Mouse (Mus musculus) gastrocnemius, postnatal 36 days (tissue): ENCODE data around the gene Usp48. TPM values are rescaled to one million over a fixed set of nuclear protein-coding genes. Genes with fewer than 3 reads are reported as not detected.
A peak's percentile ranks its signal among the peaks of the same experiment; 100 is the strongest.

Source experiments
- DNase-seq, 2 experiments: peaks; one replicate each; pipeline ENCODE4 v3.0.0; 2022
- intact Hi-C: fragments of 180-260 bp; cut with DNase I; formaldehyde crosslinking; loops from one replicate; pipeline ENCODE4 v1.15.1; 2025
- total RNA-seq, 2 experiments: library from RNA; stranded (reverse); gene quantifications; 2 replicates each; pipeline ENCODE4 v1.2.3; 2021

Usp48 gene
- total RNA-seq, 2 experiments from 2014 or later, result 23.3 to 25.9 TPM

DNA sequence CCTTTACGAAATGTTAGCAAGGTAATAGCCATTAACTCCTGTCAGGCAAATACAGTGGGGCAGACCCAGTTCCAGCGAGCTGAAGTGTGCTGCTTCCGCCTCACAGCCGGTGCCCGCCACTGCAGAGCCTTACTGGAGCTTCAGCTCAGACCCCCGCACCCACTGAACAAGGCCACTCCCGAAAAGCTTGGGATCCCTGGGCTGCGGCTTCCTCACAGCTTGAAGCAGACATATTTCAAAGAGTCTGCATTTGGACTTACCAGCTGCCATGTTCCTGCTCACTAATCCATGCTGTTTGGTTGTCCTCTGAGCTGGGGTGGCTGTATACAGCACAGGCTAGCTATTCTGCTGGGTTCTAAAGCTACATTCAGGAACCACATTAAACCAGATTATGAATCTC lies 64.1 kb downstream of the Usp48 start:
- DNase-seq, result no peak
- intact Hi-C loops, result no loop called here

DNA sequence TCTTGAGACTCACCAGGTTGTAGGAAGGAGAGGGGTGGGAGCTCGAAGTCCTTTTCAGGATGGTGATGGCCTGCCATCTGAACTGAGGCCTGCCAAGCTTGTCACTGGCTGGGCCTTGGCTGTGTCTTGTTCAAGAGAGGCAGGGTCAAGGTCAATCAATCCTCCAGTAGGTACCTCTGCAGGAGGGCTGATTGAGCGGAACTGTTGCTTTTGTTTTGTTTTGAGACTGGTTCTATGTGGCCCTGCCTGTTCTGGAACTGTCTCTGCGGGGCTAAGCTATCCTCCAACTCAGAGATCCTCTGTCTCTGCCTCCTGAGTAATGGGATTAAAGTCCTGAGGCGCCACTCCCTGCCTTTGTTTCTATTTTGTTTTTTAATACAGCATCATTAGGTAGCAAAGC lies 66.0 kb downstream of the Usp48 start:
- no peak for DNase-seq
- intact Hi-C loops, result no loop called here

DNA sequence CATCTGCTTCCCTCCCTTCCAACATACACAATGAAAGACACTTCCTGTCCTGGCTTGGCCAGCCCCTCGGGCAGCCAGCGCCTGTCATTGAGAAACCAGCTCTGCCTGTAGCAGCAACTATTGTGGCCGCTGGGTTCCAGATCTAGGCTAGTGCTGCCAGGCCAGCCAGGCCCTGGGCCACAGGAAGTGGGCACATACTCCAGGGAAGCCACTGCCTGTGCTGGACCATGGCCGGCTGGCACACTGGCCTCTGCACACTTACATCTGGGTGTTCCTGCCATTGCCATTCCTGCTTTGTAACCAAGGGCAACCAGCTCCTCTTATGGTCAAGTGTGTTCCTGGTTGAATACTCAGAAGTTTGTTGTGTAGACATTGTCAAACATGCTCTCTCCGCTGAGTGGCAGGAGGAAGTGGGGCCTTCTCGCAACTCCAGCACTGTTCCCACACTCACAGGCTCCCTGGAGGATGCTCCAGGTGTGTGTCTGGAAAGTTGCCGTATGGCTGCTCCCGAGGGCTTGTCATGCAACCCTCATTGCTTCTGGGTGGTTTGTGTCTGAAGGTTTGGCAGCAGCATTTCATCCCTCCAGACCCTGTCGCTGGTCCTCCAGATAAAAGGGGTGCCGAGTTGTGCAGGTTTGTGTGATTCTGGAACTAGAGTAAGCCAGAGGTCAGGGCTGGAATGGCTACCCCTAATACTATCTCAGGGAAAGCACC lies 67.0 kb downstream of the Usp48 start:
- intact Hi-C loops, result no loop called here
- no peak for DNase-seq

DNA sequence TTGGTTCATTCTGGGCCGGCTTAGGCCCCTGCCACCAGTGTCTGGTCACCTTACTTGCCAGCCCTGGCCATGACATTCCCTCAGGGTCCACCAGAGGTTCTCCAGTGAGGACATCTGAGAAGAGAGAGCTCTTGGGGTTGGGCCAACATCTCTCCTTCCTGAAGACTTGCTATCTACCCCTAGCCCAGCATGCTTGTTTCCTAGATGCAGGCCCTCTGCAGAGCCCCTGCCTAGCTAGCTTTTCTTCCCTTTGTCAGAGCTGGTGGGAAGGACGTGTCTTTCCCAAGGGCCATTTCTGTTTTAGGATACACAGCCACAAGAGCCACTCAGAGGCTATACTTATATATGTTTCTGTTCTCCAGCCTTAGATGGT lies 67.5 kb downstream of the Usp48 start:
- DNase-seq, result no peak
- intact Hi-C loops, result no loop called here

DNA sequence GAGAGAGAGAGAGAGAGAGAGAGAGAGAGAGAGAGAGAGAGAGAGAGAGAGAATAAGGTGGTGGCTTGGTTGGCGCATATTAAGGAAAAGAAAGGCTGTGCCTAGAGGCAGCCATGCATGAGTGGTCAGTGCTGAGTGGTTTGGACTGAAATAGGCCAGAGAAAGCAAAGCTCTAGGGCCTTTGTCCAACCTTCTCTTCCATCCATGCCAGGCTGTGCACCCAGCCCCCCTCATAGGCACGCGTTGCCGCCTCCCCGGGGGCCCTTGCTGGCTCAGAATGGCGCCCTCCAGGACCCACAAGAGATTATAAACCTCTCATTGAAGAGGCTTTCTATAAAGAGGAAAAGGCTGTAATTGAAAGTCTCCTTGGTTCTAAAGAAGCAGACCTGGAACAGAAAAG lies 68.0 kb downstream of the Usp48 start:
- intact Hi-C loops, result no loop called here
- no peak for DNase-seq

DNA sequence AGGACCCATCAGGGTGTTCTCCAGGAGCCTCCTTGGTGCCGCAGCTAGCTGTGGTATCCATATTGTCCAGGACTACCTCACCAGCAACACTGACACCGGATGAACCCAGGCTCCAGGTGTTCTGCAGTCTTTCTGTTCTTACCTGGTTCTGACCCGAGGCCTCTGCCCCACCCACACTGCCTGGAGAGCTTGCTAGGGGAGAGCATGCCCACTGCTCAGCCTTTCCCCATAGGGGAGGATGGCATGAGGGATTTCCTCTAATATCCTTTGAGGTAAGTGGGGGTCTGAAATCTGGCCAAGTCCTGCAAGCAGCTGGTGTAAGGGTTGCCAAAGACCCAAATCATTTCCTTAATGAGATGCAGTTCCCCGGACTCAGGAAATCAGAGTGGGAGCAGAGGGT lies 69.9 kb downstream of the Usp48 start:
- intact Hi-C loops, result no loop called here

DNA sequence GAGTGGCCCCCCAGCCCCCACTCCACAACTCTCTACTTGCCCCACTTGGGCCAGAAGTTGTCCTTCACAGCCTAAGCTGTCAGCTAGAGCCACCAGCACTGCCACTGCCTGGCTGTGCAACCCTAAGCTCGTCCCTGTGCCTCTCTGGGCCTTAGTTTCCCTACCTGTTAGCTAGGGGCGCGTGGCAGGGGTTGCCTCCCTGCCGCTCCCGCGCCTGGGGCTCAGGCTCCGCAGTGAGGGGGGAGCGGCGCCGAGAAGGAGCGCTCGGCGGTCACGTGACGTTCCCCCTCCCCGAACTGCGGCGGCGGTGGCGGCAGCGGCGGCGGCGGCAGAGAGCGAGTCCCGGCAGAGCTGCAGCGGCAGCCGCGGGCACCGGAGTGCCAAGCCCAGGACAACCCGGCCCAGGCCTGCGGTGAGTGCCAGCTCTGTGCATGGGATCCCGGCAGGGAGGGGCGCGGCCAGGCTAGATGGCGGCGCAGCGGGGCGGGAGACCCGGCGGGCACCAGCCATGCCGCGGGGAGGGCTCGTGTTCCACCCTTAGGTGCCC lies 71.0 kb downstream of the Usp48 start, which contains the start of gene Rap1gap:
TSS of gene Rap1gap (plus strand) at position 294 of the 547 bp plus-strand sequence.
- no peak for DNase-seq
- intact Hi-C loops, result no loop called here

More for the DNA sequence above, 69.9 kb downstream of the Usp48 start:
- DNase-seq, result no peak

DNA sequence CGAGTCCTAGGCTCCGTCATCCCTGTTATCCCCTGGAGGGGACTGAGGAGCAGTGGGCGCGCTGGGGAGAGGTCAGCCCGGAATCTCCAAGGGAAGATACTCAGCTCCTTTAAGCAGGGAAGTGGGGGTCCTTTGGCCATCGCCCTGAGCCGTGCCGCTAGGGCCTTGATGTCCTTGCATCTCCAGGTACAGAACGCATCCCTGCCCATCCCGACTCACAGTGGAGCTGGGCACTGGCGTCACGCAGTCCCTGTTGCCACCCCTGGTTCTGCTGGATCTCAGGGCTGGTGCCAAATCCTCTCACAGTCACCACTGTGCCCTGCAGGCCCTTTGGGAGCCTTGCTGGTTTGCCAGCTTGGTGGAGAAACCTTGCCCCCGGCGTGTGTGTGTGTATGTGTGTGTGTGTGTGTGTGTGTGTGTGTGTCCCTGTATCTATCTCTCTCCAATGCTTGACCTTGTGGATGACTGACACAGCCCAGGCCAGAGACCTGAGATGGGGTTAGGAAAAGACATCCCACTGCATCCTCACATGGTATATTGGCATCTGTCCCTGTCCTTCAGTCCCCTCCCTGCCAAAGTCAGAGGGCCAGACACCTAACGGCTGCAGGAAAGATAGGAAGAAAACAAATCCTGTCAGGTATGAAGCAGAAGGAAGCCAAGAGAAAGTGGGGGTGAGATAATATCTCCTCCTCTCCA lies 71.6 kb downstream of the Usp48 start:
- intact Hi-C loops, result no loop called here
- no peak for DNase-seq

DNA sequence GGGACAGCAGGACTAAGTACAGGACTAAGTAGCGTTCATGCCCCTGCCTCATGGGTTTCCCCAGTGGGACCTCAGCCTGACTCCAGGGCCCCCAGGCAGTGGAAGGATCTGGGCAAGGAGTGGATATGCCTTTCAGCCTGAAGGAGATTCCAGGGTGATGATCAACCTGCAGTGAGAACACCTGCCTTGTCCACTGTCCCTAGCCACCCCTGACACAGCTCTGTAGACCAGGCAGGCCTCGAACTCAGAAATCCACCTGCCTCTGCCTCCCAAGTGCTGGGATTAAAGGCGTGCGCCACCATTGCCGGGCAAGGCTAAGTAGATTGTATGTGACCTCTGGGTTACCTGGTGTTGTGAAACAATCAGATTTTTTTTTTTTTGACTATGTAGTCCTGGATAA lies 72.2 kb downstream of the Usp48 start:
- DNase-seq, result no peak
- intact Hi-C loops, result no loop called here

DNA sequence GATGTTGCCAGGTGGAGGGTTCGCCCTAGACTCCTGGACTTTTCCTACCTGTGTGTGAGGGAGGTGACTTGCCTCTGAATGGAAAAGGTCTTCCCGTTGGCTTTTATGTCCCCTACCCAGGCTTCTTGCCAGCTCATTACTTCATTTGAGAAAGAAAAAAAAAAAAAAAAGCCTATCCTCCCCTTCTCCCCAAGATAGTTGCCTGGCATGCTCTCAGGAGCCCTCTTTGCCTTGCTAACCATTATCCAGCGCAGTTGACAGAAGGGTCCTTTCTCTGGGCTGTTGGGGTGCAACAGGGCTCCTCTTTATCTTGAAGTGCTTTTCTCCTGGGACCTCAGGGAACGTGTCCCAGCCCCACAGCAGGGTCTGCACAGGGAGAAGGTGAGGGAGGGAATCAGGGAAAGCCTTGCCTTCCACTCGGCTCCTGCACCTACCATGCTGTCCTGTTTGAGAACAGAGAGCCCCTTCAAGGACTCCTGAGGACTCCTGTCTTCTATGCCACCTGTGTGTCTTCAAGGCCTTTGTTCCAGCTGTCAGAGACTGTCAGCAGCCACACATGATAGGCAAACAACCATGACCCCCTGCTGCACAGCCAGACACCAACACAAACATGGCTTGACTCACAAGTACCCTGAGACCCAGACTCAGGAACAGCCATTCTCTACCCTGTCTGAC lies 72.9 kb downstream of the Usp48 start:
- no peak for DNase-seq
- intact Hi-C loops, result no loop called here

DNA sequence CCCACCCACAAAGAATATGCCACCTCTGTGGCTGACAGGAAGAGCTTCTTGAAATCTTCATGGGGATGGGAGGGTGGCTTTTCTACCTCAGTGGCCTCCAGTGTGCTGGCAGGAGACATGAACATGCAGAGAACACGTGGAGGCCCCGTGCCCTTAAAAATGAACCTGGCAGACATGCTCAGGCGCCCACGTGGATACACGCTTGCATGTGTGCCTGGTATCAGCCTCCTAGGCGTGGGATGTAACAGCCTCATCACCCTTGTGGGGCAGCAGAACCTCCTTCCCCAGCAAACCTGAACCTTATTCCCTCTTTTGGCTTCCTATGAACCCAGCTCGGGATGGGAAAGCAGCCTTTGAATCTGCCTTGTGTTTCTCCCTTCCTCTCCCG lies 73.4 kb downstream of the Usp48 start:
- intact Hi-C loops, result no loop called here
- no peak for DNase-seq

DNA sequence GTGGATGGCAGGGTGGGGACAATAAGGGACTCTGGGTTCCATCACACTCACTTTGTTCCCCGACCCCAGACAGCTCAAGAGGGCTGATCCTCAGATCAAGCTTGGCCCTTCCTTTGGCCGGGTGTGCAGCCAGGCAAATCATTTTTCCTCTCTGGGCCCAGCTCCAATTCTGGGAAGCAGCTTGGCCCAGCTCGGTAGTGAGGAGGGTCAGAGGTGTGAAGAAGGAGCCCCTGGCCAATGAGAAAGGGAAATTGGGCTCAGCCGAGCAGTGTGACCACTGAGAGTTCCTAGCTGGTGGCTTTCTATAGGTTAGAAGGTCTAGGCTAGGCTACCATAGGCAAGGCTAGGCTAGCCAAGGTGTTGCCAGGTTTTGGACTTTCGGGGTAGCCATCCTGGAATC lies 74.2 kb downstream of the Usp48 start:
- DNase-seq, result no peak
- intact Hi-C loops, result no loop called here

DNA sequence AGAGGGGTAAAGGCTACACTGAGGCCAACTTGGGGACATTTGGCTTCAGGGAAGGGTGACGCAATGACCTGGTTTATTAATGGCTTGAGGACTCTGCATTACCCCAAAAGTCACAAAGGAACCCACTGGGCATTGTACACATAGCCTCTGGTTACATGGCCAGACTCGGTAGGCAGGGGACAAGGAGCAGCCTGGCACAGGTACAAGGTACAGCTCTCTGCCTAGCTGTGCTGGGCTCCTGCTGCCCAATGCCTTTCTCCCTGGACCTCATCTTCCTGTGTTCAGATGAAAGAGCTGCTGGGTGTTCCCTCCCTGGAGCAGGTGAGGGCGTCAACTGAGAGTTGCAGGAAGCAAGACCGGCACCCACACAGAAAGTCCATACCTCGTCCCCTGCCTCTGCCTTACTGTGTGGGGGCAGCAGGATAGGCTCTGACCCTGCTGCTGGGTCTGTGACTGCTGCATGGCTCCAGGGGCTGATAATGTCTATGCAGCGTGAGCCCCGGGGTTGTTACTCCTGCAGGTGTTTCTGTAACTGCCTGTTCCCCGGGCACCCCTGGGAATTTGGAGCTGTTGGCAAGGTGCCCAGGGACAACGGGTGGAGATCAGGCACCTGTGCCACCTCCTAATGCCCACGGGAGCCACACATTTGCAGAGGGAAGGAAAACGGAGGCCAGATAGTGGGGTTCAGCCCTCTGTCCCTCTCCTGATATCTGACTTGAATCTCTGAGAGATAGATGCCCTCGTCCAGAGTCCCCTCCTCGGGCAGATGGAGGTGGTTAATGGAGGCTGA lies 78.4 kb downstream of the Usp48 start:
- no peak for DNase-seq
- intact Hi-C loops, result no loop called here

DNA sequence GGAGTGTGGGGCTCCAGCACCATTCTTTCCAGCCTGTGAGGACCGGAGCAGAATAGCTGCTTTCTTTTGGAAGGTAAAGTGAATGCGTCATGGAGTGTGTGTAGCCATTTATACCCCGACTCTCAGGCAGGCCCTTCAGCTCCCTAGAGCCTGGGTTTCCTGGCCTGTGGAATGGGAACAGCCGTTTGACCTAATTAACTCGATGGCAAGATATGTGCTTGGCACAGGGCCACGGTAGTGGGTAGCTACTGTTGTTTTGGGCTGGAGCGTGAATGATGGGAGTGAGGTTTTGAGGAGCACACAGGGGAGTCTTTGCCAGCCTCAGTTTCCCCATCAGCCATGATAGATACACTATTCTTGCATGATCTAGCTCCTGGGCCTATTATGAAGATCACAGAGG lies 82.0 kb downstream of the Usp48 start:
- intact Hi-C loops, result loop anchor here (5.0 kb wide), 1 partner anchor 162 kb away; no protein-coding TSS in a partner anchor
- no peak for DNase-seq

DNA sequence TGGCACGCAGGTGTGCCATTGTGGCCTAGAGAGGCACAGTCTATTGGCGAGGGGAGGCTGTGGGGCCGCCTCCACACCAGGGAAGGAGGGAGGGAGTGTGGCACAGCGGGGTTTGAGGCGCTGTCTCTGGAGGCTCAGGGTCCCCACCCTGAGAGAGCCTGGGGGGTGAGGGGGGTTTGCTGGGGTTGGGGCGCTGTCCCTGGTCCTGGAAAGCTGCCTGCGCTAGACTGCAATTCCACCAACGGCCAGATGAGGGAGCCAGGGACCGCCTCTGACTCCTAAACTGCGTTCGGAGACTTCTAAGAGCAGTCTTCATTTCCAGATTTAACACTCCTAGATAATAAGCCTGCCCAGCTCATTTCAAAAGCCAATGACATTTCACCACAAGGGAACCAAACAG lies 82.5 kb downstream of the Usp48 start:
- intact Hi-C loops, result loop anchor here (5.0 kb wide), 1 partner anchor 161 kb away; no protein-coding TSS in a partner anchor

DNA sequence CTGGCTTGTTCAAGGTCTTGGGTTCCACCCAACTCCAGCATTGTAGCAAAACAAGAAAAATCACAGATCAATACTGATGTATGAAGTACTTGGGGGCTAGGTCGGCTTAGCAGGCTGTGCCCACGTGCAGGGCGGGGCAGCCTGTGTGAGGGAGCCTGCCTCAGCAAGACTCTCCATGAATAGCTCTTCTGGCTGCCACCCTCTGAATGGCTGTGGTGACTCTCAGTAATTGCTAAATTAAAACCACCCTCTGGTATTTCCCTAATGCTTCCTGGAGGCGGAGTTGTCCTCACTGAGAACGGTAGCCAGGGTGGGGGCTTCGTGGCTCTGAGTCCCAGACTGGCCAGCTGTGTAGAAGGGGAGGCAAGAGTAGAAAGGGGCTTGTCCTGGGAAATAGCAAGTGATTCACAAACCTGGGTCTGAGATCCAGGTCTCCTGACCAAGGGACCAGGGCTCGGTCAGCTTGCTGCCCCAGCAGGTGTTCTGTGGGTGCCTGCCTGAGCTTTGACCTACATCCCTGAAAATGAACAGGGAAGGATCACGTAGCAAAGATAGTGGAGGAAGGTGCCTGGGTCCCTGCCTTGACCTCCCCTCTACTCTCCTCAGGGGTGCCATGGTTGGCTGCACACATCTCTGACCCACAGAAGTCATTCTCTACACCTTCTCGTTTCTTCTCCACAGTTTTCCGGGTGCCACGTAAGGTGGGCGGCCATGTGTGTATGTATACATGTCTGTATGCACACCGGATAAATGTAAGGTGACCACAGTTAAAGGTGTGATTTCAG lies 83.3 kb downstream of the Usp48 start:
- intact Hi-C loops, result loop anchor here (5.0 kb wide), 1 partner anchor 160 kb away; no protein-coding TSS in a partner anchor
- DNase-seq, result no peak

More for the DNA sequence above, 82.5 kb downstream of the Usp48 start:
- peak; percentile 54 to 69 for DNase-seq

DNA sequence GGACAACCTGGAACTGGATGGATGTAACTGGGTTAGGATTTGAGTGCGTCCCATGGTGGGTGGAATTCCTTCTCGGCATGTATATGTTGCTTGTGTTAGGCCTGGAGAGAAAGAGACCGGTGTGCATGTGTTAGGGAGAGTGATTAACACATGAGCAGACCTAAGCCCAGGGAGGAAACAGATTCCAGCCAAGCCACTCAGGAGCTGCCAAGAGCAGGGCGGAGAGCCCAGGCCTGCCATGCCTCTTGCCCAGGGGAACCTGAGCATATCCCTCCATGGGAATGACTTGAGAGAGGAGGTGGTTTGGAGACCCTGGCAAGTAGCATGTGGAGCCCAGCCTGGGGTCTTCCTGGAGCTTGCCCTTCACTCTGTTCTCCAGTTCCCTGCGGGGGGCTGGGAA lies 84.4 kb downstream of the Usp48 start:
- no peak for DNase-seq
- intact Hi-C loops, result loop anchor here (5.0 kb wide), 1 partner anchor 159 kb away; no protein-coding TSS in a partner anchor

DNA sequence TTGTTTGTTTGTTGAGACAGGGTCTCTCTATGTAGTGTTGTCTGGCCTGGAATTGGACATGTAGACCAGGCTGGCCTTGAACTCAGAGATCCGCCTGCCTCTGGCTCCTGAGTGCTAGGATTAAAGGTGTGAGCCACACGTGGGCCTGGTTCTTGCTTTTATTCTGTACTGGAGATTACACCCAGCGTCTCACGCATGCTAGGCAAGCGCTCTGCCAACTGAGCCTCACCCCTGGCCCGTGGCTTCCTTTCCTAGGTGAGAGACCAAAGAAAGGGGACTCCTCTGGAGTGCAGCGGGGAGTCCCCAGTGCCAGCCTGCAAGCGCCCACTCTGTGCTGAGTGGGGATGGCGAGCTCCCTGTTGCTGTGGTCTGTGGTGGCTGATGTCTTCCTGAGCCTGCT lies 85.0 kb downstream of the Usp48 start:
- DNase-seq, result no peak
- intact Hi-C loops, result loop anchor here (5.0 kb wide), 1 partner anchor 159 kb away; no protein-coding TSS in a partner anchor

DNA sequence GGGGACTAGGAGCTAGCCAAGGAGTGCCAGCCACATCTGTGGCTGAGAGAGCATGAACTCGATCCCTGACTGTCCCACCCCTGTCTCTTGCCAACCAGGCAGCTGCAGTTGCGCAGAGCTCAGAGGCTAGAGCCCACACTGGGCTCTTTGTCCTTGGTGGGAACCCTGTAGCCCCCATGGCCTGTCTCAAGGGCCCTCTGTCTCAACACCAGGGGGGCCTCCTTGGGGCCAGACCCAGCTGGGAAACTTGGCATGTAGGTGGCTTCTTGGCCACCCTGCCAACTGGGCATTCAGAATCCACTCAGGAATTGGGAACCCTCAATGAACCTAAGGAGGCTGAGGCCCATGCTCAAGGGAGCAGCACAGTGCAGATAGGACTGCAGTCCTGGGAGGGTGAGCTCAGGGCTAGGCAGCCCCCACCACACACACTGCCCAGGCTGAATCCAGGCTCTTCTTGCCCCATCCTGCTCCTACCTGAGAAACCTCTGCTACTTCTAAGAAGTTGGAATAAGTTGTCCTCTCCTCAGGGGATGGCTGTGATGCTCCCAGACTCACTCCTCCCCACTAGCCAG lies 86.5 kb downstream of the Usp48 start:
- no peak for DNase-seq
- intact Hi-C loops, result loop anchor here (5.0 kb wide), 1 partner anchor 157 kb away; no protein-coding TSS in a partner anchor
